Mouse (Mus musculus): Measurements from ENCODE around the gene Sorl1. TPM values are rescaled to one million over a fixed set of nuclear protein-coding genes. Genes with fewer than 3 reads are reported as not detected.
A peak's percentile ranks its signal among the peaks of the same experiment; 100 is the strongest.

Gene Sorl1
- polyA plus RNA-seq, 1 experiment from 2014 or later, result 13.3 TPM

GRCm38 (mm10) chr9:42101266-42101665 is 22.8 kb downstream of the Sorl1 start:
- Histone ChIP-seq H3K9ac (replicated peaks) (no peak overlapping the region), H3K4me1 (peaks cover 16% of the 10 kb centered on the region), H3K27ac (replicated peaks) (no peak overlapping the region), H3K4me2 (no peak overlapping the region), H3K36me3 (peaks cover 2% of the 10 kb centered on the region; the same call in 1 of the 2 replicates), H3K9me3 (replicated peaks) (no peaks in the 10 kb centered on the region), H3K27me3 (replicated peaks) (no peaks in the 10 kb centered on the region), H3K4me3 (replicated peaks) (no peak overlapping the region)
- ATAC-seq (ENCODE audit: low FRiP score), result no peak
- WGBS, result 81% methylated on average over 7 of the region's 7 CpGs

GRCm38 (mm10) chr9:42100618-42101210 is 23.4 kb downstream of the Sorl1 start:
- Histone ChIP-seq H3K9ac (replicated peaks) (no peak overlapping the region), H3K27me3 (replicated peaks) (no peaks in the 10 kb centered on the region), H3K4me3 (replicated peaks) (no peak overlapping the region), H3K36me3 (0 out of 2 replicates have a peak, but pooled peaks cover 2% of the 10 kb centered on the region), H3K9me3 (replicated peaks) (no peaks in the 10 kb centered on the region), H3K27ac (replicated peaks) (no peak overlapping the region), H3K4me2 (no peak overlapping the region), H3K4me1 (peaks cover 16% of the 10 kb centered on the region)
- WGBS, result 49% methylated on average over 9 of the region's 9 CpGs
- ATAC-seq (ENCODE audit: low FRiP score), result no peak

GRCm38 (mm10) chr9:42098474-42099121 is 25.5 kb downstream of the Sorl1 start:
- H3K4me3 ChIP-seq (replicated peaks), result no peak overlapping the region
- no peak for ATAC-seq (ENCODE audit: low FRiP score)
- no peak overlapping the region for H3K27ac ChIP-seq (replicated peaks)
- WGBS, result 91% methylated on average over 5 of the region's 5 CpGs
- H3K4me1 ChIP-seq, result peaks cover 30% of the 10 kb centered on the region
- H3K36me3 ChIP-seq, result 0 out of 2 replicates have a peak, but pooled peaks cover 2% of the 10 kb centered on the region
- no peak overlapping the region for H3K9ac ChIP-seq (replicated peaks)
- no peak overlapping the region for H3K4me2 ChIP-seq
- no peaks in the 10 kb centered on the region for H3K9me3 ChIP-seq (replicated peaks)
- H3K27me3 ChIP-seq (replicated peaks), result no peaks in the 10 kb centered on the region

GRCm38 (mm10) chr9:42097731-42098473 is 26.2 kb downstream of the Sorl1 start:
- H3K4me2 ChIP-seq, result no peak overlapping the region
- 0 out of 2 replicates have a peak, but pooled peaks cover 2% of the 10 kb centered on the region for H3K36me3 ChIP-seq
- H3K4me3 ChIP-seq (replicated peaks), result no peak overlapping the region
- no peak for ATAC-seq (ENCODE audit: low FRiP score)
- no peaks in the 10 kb centered on the region for H3K27me3 ChIP-seq (replicated peaks)
- 91% methylated on average over 8 of the region's 8 CpGs for WGBS
- H3K27ac ChIP-seq (replicated peaks), result no peak overlapping the region
- no peaks in the 10 kb centered on the region for H3K9me3 ChIP-seq (replicated peaks)
- H3K4me1 ChIP-seq, result peaks cover 30% of the 10 kb centered on the region
- H3K9ac ChIP-seq (replicated peaks), result no peak overlapping the region

- Histone ChIP-seq H3K4me3 (replicated peaks) (no peak overlapping the region), H3K36me3 (0 out of 2 replicates have a peak, but pooled peaks cover 2% of the 10 kb centered on the region), H3K27me3 (replicated peaks) (no peaks in the 10 kb centered on the region), H3K4me2 (no peak overlapping the region), H3K9me3 (replicated peaks) (no peaks in the 10 kb centered on the region), H3K4me1 (peaks cover 30% of the 10 kb centered on the region), H3K27ac (replicated peaks) (no peak overlapping the region), H3K9ac (replicated peaks) (no peak overlapping the region)
- WGBS, result 95% methylated on average over 7 of the region's 7 CpGs
- no peak for ATAC-seq (ENCODE audit: low FRiP score)
Observed at GRCm38 (mm10) chr9:42097006-42097730, 26.9 kb downstream of the Sorl1 start.

DNA sequence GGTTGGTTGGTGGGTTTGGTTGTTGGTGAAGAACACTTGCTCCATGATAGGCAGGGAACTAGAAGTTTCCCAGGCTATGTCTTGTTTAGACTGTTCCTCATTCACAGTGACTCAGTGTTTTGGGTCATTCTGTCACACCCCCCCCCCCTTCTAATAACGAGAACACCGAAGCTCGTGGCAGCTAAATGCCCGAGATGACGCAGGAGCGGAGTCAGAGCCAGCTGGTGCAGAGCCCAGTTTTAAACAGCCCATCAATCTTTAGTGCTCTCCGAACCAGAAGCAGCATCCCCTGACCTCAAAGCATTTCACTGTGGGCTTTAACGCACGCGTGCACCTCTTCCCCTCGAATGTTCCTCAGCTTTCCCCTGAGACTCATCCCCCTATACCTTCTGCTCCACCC is 29.3 kb downstream of the Sorl1 start:
- Histone ChIP-seq H3K4me2 (no peak overlapping the region), H3K27ac (replicated peaks) (no peak overlapping the region), H3K4me1 (peaks cover 14% of the 10 kb centered on the region), H3K36me3 (peaks cover 19% of the 10 kb centered on the region), H3K4me3 (replicated peaks) (no peak overlapping the region), H3K9ac (replicated peaks) (no peak overlapping the region), H3K27me3 (replicated peaks) (no peaks in the 10 kb centered on the region), H3K9me3 (replicated peaks) (no peaks in the 10 kb centered on the region)
- ATAC-seq (ENCODE audit: low FRiP score), result 0 out of 2 replicates have a peak, but pooled peaks have one; percentile 23
- WGBS, result 19% methylated on average over 11 of the region's 11 CpGs

GRCm38 (mm10) chr9:42094028-42094551 is 30.0 kb downstream of the Sorl1 start:
- H3K27me3 ChIP-seq (replicated peaks), result no peaks in the 10 kb centered on the region
- WGBS, result 83% methylated on average over 7 of the region's 7 CpGs
- ATAC-seq (ENCODE audit: low FRiP score), result no peak

GRCm38 (mm10) chr9:42092749-42093148 is 31.3 kb downstream of the Sorl1 start:
- WGBS, result 97% methylated on average over 2 of the region's 2 CpGs
- ATAC-seq (ENCODE audit: low FRiP score), result no peak
- H3K4me3 ChIP-seq (replicated peaks), result no peak overlapping the region

More at GRCm38 (mm10) chr9:42094028-42094551, 30.0 kb downstream of the Sorl1 start:
- H3K9ac ChIP-seq (replicated peaks), result no peak overlapping the region
- no peak overlapping the region for H3K4me2 ChIP-seq
- H3K4me1 ChIP-seq, result peaks cover 14% of the 10 kb centered on the region
- 0 out of 2 replicates have a peak overlapping the region, but pooled peaks have one; percentile 48 for H3K27ac ChIP-seq (replicated peaks)
- H3K4me3 ChIP-seq (replicated peaks), result no peak overlapping the region
- no peaks in the 10 kb centered on the region for H3K9me3 ChIP-seq (replicated peaks)
- H3K36me3 ChIP-seq, result peaks cover 20% of the 10 kb centered on the region

DNA sequence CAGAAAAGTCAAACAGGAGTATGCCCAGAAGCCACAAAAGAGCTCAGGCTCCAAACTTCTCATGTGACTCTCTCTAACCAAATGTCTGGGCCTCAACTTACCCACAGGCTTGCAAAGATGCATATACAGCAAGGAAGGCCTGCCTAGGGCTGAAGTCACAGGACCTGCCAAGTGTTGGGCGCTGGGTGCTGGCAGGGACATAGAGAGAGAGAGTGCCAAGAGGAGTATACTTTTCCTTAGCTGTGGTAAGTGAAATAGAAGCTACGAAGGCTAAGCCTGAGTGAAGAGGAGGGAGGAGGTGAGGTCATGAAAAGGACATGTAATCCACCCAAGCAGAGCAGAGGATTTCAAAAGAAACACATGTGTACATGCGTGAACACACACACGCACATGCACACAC is 32.5 kb downstream of the Sorl1 start:
- no peak overlapping the region for H3K9ac ChIP-seq (replicated peaks)
- H3K4me3 ChIP-seq (replicated peaks), result no peak overlapping the region
- no peak overlapping the region for H3K27ac ChIP-seq (replicated peaks)
- peaks cover 18% of the 10 kb centered on the region for H3K36me3 ChIP-seq
- ATAC-seq (ENCODE audit: low FRiP score), result no peak
- H3K9me3 ChIP-seq (replicated peaks), result no peaks in the 10 kb centered on the region
- H3K4me2 ChIP-seq, result no peak overlapping the region
- WGBS, result 96% methylated on average over 4 of the region's 4 CpGs
- peaks cover 14% of the 10 kb centered on the region for H3K4me1 ChIP-seq
- no peaks in the 10 kb centered on the region for H3K27me3 ChIP-seq (replicated peaks)

More at GRCm38 (mm10) chr9:42092749-42093148, 31.3 kb downstream of the Sorl1 start:
- Histone ChIP-seq H3K36me3 (peaks cover 20% of the 10 kb centered on the region), H3K4me1 (peaks cover 14% of the 10 kb centered on the region), H3K9me3 (replicated peaks) (no peaks in the 10 kb centered on the region), H3K27me3 (replicated peaks) (no peaks in the 10 kb centered on the region), H3K27ac (replicated peaks) (no peak overlapping the region), H3K4me2 (no peak overlapping the region), H3K9ac (replicated peaks) (no peak overlapping the region)

DNA sequence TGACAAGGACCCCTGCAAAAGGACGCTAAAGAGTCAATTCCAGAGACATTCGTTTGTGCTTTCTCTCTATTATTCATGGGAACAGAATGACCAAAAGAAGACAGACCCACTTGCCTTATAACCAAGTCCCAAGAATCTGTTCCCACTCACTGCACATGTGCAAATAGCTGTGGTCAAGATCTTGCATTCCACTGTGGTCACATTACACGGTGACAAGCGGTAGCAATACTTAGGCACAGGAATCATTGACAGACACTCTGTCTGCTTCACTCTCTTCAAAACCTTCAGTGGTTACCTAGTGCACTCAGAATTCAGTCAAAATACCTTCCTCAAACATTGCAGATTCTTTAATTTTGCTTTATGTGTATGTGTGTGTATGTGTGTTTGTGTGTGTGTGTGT is 36.2 kb downstream of the Sorl1 start:
- Histone ChIP-seq H3K9ac (replicated peaks) (no peak overlapping the region), H3K36me3 (peaks cover 17% of the 10 kb centered on the region), H3K27me3 (replicated peaks) (no peaks in the 10 kb centered on the region), H3K27ac (replicated peaks) (no peak overlapping the region), H3K4me3 (replicated peaks) (no peak overlapping the region), H3K9me3 (replicated peaks) (no peaks in the 10 kb centered on the region), H3K4me1 (no peaks in the 10 kb centered on the region), H3K4me2 (no peak overlapping the region)
- WGBS, result 89% methylated on average over 4 of the region's 4 CpGs
- no peak for ATAC-seq (ENCODE audit: low FRiP score)

DNA sequence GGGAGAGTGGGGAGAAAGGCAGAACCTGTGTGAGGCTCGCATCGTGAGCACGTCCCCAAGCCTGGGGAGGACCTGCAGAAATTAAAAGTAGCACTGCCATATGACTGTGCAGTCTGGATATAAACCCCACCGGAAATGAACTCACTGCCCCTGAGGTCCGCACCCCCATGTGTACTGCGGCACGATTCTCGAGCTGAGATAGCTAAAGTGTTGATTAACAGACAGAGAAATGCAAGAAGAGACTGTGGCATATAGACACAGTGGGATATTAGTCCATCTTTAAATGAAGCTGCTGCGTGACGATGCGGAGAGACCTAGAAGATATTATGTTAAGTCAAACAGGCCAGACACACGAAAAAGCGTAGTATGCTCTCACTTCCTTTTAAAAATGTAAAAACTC is 38.1 kb downstream of the Sorl1 start:
- Histone ChIP-seq H3K27ac (replicated peaks) (no peak overlapping the region), H3K4me3 (replicated peaks) (no peak overlapping the region), H3K9me3 (replicated peaks) (no peaks in the 10 kb centered on the region), H3K9ac (replicated peaks) (no peak overlapping the region), H3K4me2 (no peak overlapping the region), H3K4me1 (no peaks in the 10 kb centered on the region), H3K27me3 (replicated peaks) (no peaks in the 10 kb centered on the region), H3K36me3 (peaks cover 20% of the 10 kb centered on the region)
- ATAC-seq (ENCODE audit: low FRiP score), result no peak
- 95% methylated on average over 13 of the region's 13 CpGs for WGBS
